Mouse (Mus musculus): ENCODE results near the gene Prss40.

Gene Prss40

DNA sequence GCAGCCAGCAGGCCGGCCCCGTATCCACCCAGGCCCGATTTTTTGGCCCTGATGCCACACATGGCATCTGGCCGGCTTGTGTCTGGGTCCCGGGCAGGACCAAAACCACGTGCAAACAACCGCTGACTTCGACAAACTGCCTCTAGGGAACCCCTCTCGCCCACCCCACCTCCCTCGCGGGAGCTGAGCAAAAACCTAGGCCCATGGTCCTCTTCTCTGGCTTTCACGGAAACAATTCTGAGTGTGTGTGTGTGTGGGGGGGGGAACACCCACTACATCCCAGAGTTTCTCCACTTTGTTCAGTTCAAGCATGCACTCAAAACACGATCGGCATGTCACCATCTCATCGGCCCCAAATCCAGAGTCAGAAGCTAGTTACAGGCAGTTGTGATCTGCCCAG, at the start of gene Prss40:
TSS of gene Prss40 (minus strand) at position 101 of the 400 bp plus-strand sequence.
- no peak for DNase-seq (ENCODE audit: low read depth, low spot score)

DNA sequence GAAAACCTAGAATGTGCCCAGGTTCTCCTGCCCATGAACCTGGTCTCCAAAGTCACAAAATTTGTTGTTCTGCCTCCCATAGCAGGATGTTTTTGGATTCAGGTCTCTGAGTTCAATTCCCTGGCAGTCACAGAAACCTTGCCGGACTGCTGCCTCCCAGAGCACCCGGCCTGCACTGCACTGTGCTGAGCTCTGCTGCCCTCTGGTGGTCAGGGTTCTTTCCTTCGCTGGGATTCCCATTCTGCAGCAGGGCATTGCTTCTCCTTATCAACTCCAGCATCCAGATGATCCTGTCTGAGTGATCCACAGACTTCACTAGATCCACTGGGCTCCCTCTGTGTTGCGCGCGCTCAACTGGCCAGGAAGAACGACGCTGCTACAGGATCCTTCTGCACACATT, 41.6 kb upstream of the Prss40 start:
- peak; percentile 16 for DNase-seq (ENCODE audit: low read depth, low spot score)

DNA sequence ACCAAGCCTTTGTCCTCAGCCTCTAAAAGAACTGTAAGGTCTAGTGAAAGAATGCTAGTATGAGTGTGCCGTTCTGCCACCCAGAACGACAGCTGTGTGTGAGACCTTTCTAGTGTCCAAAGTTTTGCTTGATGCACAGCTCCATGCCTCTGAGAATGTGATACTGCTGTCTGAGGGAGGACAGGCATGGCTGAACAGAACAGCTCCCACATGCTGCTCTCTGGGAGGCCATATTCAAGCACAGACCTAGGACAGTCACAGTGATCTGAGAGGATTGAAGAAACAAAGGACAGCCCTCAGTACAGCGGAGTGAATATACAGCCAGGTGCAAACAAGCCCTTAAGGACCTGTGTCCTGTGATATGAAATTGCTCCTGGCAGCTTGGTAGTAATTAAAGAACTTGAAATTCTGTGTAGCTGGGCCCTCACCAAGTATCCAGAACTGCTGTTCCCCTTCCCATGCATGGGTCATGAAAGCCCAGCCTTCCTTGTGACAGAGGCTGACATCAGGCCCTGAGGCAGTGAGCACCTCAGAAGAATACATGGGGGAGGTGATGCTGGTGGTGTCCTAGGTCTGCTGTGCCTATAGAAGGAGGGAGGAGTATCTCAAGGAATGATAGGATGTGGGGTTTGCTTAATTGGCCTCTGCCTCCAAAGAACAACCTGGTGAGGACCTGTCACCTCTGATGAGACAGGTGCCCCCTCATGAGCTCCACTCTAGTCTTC, 40.7 kb upstream of the Prss40 start:
- DNase-seq (ENCODE audit: low read depth, low spot score): no peak

DNA sequence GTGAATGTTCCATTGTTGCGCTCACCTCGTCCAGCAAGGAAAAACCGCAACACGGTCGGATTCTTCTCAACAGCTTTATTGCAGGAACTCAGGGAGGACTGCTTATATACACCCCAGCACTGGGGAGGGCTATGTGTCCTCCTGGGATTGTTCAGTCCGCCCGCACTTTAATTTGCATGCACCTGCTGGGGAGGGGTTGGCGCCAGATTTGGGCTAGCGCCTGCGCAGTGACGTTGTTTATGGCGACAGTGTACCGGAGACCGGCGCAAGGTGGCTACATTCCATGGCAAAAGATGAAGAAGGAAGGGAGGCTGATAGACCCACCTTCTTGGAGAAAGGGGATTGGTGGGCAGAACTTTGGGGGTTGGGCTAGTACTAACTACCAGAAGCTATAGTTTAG, 39.3 kb upstream of the Prss40 start:
- no peak for DNase-seq (ENCODE audit: low read depth, low spot score)

DNA sequence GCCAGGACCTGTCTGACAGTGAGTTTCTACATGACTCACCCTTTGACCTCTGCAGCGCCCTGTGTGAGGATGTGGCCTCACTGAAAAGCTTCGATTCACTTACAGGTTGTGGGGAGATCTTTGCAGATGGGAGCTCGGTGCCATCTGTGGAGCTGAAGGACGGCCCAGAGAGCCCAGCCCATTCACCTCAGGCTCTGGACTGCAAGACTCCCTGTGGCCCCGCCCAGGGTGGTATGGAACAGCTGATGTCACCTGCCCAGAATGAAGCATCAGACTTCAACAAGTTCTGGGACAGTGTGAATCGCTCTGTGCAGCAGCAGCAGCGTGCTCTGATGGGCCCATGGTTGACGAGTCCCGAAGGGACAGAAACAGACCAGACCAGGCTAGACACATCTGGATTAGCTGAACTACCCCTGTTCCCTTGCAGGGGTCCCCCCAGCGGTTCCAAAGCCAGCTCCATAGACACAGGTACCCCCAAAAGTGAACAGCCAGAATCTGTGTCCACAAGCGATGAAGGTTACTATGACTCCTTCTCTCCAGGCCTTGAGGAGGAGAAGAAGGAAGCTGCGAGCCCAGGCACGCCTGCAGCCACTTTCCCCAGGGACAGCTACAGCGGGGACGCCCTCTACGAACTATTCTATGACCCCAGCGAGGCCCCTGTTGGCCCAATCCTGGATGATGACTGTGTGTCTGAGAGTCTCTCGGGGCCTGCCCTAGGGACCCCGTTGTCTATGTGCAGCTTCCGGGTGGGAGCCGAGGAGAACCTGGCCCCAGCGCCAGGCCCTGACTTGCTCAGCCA, 26.8 kb upstream of the Prss40 start:
- no peak for DNase-seq (ENCODE audit: low read depth, low spot score)

DNA sequence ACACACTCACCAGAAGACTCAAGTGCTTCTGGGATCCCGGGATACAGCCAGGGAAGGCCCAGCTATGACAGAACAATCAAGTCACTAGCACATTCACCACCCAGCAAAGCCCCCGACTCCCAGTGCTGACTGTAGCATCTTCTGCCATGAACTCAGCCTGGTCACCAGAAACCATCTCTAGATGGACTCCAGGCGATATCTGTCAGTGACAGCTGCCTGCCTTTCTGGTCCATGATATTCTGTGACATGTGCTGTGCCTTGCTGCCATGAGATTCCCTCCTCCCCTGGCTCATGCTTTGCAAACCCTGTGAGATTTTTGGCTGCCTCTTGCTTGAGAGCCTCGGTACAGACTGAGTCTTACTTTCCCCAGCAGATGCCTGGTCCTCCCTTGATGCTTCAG, 24.0 kb upstream of the Prss40 start:
- no peak for DNase-seq (ENCODE audit: low read depth, low spot score)

DNA sequence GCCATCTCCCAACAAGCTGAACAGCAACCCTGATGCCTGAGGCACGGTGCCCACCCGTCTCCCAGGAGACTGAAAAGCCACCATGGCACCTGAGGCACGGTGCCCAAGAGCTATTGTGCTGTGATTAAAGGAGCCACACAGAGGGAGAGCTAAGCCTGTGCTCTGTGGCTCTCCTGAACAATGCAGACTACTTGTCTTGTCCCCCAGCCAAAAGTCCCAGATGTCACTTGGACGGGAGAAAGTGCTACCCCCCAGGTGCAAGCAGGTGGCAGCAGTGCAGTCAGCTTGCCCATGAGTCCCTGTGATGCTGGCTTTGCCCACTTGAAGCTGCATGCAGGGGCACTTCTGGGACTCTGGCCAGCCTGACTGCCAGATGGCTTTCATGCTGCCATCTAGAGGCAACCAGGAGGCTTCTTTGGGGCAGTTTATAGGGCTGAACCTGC, 23.1 kb upstream of the Prss40 start:
- DNase-seq (ENCODE audit: low read depth, low spot score): peak; percentile 60

DNA sequence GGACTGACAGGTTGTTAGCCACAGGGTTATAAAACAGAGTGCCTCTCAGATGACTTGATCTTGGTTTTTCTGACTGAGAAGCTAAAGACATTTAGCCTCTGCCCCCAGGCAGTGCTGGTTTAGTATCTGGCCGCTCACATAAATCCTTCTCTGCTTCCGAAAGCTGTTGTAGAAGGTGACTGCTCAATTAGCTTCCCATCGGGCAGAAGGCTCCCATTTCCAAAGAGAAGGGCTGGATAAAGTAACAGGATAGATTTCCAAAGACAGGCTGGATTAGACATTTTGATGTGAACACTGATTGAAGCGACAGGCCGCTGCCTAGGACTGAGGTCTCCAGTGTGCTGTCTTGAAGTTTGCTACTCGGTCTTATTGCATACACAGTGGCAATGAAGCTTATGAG, 21.5 kb upstream of the Prss40 start:
- DNase-seq (ENCODE audit: low read depth, low spot score): no peak

DNA sequence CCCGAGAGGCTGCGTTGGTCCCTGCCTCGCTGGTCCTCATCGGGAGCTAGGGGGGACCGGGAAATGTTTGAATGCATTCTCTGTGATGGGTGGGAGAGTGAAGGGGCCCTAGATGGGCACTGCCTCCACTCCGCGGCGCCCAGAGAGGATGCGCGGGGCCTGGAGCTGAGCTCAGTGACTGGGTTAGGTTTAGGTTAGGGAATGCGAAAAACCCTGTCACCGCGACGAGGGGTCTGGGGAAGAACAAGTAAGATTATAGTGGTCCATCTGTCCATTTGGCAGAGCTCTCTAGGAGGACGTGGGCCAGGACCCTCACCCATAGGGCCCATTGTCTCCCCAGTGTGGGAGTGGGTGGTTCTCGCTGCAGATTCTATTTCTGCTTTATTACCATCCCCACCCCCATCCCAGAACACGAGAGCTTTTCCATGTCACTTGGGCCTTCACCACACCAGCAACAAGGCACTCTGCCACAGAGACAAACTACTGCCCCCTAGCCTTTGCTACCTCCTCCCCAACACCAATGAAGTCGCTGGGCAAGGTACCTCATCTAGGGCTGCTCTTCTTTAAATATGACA, 19.1 kb upstream of the Prss40 start:
- DNase-seq (ENCODE audit: low read depth, low spot score): peak; percentile 12

DNA sequence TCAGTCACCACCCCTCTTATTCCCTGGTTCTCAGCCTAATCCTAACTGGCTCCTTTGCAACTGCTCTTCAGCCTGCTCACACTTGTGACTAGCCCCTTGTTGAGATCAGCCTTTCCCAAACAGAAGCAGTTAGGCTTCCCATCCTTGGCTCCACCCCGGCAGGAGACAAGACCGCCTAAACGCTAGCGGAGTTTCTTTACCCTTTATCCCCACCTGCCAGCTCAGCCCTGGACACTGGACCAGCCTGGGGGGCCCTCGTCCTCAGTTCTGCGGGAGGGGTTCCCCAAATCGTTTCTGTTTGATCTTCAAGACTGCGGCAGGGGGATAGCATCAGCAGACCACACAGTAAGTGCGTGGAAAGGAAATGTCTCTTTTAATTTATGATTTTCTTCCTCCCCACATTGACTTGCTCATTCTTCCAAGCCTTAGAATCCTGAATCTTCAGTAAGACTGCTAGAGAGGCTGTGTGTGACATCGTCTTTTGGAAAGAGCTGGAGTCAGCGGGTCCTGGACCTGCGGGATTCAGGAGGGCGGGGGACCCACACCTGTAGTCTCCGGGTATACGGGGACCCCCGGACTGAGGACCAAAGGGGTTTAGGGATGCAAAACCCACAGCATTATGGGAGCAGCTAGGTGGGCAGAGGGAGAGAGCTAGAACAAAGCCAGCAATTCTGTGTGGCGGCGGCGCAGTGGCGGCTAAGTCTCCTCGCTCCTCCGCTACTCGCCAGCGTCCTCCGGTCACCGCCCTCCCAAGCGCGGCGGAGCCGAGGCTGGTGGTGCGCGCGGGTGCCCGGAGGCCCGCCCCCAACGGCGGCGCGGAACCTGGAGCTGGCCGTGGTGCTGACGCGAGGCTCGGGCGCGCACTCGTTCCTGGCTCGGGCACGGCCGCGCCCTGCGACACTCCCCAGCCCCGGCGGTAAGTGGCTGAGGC, 18.4 kb upstream of the Prss40 start, which contains the start of gene Amer3:
TSS of gene Amer3 (plus strand) at position 807 of the 931 bp plus-strand sequence.
- DNase-seq (ENCODE audit: low read depth, low spot score): peak; percentile 71

DNA sequence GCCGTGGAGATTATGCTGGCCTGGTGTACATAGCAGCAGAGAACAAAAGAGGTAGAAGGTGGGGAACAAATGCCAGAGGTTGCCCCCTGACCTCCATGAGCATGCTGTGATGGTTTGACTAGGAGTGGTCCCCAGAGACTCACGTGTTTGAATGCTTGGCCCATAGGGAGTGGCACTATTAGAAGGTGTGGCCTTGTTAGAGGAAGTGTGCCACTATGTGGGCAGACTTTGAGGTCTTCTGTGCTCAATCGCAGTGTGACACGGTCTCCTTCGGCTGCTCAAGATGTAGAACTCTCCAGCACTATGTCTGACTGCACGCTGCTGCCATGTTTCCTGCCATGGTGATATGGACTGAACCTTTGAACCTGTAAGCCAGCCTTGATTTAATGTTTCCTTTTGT, 12.5 kb upstream of the Prss40 start:
- DNase-seq (ENCODE audit: low read depth, low spot score): no peak

DNA sequence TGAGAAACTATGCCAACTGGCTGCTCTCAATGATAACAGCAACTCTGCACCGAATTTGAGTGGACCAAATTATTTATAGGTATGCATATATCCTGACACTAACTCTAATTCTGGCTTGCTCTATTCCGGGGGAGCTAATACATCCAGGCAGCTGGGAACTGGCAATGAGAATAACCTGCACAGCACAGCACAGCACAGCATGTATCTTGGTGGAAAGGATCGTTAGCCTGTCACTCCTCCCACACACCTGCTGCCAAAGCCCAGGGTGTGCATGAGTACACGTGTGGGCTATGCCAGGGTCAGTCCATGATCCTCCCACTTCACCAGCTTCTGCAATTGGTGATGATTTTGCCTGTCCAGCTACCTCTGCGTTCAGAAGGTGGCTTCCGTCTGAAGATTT, 10.7 kb upstream of the Prss40 start:
- DNase-seq (ENCODE audit: low read depth, low spot score): no peak

DNA sequence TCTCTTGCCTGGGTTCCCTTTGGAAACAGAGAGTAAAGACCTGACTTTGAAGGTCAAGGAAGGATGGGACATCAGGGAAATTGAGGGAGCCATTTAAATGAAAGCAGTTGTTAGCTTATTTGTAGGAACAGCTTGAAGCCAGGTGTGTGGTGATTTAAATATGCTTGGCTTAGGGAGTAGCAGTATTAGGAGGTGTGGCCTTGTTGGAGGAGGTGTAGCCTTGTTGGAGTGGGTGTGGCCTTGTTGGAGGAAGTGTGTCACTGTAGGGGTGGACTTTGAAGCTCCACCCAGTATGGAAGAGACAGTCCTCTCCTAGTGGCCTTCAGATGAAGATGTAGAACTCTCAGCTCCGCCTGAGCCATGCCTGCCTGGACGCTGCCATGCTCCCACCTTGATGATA, 9.1 kb upstream of the Prss40 start:
- DNase-seq (ENCODE audit: low read depth, low spot score): no peak

DNA sequence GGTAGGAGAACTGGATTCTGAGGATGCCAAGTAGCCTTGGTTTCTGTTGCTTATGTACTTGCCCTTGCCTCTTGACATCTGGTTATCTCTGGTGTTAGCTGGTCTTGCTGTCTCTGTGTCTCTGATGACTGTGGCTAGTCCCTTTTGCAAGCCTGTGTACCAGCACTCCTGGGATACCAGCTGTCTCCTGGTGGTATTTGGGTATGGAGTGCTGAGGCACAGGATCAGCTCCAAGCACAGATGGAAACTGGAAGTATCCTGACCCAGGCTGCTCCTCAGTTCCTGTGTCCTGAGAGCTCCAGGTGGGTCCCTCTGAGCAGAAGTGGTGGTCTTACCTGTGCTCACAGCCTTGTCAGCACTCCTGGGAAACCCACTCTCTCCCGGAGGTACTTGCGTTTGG, 7.4 kb upstream of the Prss40 start:
- DNase-seq (ENCODE audit: low read depth, low spot score): no peak

DNA sequence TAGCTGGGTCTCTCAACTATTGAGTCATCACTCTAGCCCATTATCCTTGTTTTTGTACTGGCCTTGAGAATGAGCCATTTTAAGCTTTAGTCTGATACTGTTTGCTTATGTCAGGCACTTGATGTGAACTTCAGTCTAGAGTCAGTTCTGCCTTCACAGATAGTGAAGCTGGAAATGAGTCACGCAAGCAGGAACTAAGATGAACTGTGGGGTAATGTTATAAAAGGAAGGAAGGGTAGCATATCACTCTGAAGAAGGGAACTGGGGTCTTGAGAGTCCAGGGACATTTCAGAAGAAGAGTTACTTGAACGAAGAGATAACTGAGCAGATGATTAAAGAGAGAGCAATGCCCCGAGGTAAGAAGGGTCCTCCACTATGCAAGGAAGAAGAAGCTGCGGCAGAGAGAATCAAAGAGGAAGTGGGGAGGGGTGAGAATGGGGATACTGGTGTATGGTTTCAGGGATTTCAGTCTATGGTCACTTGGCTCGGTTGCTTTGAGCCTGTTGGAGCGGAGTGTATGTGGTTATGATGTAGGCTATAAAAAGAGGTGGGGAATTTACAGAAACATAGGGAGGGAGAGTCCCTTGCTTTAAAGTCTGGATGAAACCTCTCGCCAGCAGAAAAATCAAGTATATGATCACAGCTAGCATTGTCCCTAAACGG, 3.8 kb upstream of the Prss40 start:
- DNase-seq (ENCODE audit: low read depth, low spot score): no peak

DNA sequence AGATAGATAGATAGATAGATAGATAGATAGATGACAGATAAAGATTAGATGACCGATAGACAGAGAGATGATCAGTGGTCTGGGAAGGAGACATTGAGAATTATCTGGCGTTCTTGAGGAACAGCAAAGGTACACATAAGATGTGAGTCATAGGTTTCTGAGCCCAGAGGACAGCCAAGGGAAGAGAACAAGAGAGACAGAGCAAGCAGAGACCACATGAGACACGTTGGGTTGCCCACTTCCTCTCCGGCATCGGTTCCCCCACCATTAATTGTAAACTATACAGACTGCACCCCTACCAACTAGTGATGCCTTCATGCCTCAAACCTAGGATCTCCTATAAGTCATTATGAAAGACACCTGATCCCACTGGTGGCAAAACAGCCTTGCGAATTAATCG, 6.5 kb downstream of the Prss40 start:
- no peak for DNase-seq (ENCODE audit: low read depth, low spot score)

DNA sequence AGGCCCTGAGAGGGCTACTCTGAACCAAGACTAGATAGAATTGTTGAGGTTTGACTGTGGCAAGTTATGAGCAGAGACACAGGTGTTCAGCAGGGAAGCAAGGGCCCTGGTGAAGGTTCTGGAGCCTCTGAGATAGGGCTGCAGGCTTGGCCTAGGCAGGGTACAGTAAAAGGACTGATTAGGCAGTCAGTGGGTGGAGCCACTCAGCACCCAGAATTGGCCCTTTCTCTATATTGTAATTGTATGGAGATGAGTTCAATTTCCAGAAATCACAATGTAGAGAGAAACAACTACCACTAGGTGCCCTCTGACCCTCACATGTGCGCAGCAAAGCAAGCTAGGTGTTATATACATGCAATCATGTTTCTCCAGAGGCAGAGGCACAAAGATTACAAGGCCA, 7.1 kb downstream of the Prss40 start:
- DNase-seq (ENCODE audit: low read depth, low spot score): no peak

DNA sequence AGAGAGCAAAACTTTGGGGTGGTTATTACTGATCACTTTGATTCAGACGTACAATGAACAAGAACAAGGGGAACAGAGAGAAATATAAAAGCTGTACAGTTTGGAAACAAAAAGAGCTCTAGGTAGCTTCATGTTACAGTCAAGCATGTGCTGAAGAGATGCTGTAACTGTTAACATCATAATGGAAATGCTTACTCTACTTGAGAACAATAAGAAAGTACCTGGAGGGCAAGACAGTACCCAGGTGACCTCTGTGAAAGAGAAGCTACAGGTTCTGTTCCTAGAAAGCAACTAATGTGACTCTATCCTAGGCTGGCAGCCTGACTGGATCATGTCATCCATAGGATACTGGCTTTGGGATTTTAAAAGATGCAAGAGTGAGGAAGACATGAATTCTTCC, 13.7 kb downstream of the Prss40 start:
- no peak for DNase-seq (ENCODE audit: low read depth, low spot score)

DNA sequence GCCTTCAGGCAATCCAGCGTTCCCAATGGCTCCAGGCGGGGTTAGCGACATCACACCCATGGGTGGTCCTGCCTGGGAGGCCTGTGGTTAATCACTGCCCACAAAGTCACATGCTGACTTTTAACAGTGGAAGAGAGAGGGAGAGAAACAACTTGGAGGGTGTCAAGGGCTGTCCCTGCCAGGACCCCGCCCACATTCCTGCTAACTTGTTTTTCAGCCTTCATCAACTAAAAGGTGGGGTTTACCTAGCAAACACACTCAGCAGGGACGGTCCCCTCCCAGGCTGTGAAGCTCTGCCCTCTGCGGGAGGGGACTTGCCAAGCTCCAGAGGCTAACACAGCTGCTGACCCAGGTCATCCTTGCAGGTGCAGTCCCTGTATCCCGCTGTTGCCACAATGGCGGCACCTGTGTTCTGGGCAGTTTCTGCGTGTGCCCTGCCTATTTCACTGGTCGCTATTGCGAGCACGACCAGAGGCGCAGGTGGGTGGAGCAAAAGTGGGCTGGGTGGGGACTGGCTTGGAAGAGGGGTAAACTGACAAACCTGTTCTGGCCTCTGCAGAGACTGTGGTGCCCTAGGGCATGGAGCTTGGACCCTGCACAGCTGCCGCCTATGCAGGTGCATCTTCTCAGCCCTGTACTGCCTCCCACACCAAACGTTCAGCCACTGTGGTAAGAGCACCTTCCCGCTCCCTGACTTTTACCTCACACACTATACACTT, 23.8 kb downstream of the Prss40 start:
- DNase-seq (ENCODE audit: low read depth, low spot score): peak; percentile 3

DNA sequence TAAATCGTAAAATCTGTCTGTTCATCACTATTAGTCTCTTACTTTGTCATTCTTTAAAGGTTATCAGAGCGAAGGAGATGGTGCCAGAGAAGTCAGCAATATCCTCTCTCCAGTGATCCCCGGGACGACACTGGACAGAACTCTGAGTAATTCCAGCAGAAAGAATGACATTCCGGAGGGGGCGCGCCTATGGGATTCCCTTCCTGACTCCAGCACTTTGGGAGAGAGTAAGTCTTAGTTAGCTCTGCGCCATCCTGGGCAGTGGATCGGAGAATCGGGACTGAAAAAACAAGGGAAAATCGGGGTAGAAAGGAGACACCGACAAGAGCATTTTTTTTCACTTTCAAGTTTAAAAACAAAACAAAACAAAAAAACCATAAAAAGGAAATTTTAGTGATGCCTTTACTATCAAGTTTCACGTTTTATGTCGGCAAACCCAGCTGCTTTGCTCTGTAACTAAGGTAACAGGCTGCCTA, 24.4 kb downstream of the Prss40 start:
- DNase-seq (ENCODE audit: low read depth, low spot score): no peak

Data from brain, embryonic 18.5 days (tissue).